Mouse (Mus musculus) retina, postnatal 1 day (tissue): ENCODE measurements at regions not wholly inside any gene's neighbourhood (a gene's known extent, or its start where the extent isn't known, plus 50 kb on each side); places are given as distances from the start of the nearest gene placed in this dataset.
A peak's percentile ranks its signal among the peaks of the same experiment; 100 is the strongest.
"Not testable (repeated sequence)": the region's sequence is repeated elsewhere in the genome, so short reads cannot be mapped to it uniquely, and the experiment has no call there.

Experiments
- DNase-seq: peaks from one replicate; pipeline ENCODE4 v3.0.0-alpha.2; 2012

- DNase-seq = no peak
These were observed 99.4 kb upstream of the Mrps10 start for GRCm38 (mm10) chr17:47269053-47269891.

GRCm38 (mm10) chr17:47267843-47268242 lies 100.8 kb upstream of the Mrps10 start:
- DNase-seq = no peak

- no peak for DNase-seq
These were observed 101.6 kb upstream of the Mrps10 start for GRCm38 (mm10) chr17:47267076-47267475.

GRCm38 (mm10) chr17:47266335-47266734 lies 102.4 kb upstream of the Mrps10 start:
- no peak for DNase-seq

- DNase-seq = no peak
These were observed 105.7 kb upstream of the Mrps10 start for GRCm38 (mm10) chr17:47262986-47263385.

GRCm38 (mm10) chr17:47262141-47262540 lies 106.5 kb upstream of the Mrps10 start:
- no peak for DNase-seq

- DNase-seq = no peak
These were observed 107.7 kb upstream of the Mrps10 start for GRCm38 (mm10) chr17:47260976-47261375.

GRCm38 (mm10) chr17:47258296-47258695 lies 110.4 kb upstream of the Mrps10 start:
- DNase-seq = no peak

- DNase-seq = no peak
These were observed 113.5 kb upstream of the Mrps10 start for GRCm38 (mm10) chr17:47255209-47255608.

GRCm38 (mm10) chr17:47254026-47254425 lies 114.7 kb upstream of the Mrps10 start:
- peak; percentile 46 for DNase-seq

GRCm38 (mm10) chr17:47250001-47250400 lies 118.7 kb upstream of the Mrps10 start:
- no peak for DNase-seq

- peak; percentile 77 for DNase-seq
These were observed 119.5 kb upstream of the Mrps10 start for GRCm38 (mm10) chr17:47249176-47249575.

- DNase-seq = no peak
These were observed 120.6 kb upstream of the Mrps10 start for GRCm38 (mm10) chr17:47248053-47248452.

- DNase-seq = no peak
These were observed 121.2 kb upstream of the Mrps10 start for GRCm38 (mm10) chr17:47247516-47247915.

GRCm38 (mm10) chr17:47246605-47247004 lies 122.1 kb upstream of the Mrps10 start:
- no peak for DNase-seq

- DNase-seq = peak; percentile 21
These were observed 123.1 kb upstream of the Mrps10 start for GRCm38 (mm10) chr17:47245635-47246034.

- no peak for DNase-seq
These were observed 129.6 kb upstream of the Mrps10 start for GRCm38 (mm10) chr17:47239086-47239485.

GRCm38 (mm10) chr17:47237881-47238280 lies 130.8 kb upstream of the Mrps10 start:
- not testable (repeated sequence) for DNase-seq

- no peak for DNase-seq
These were observed 134.3 kb upstream of the Mrps10 start for GRCm38 (mm10) chr17:47234343-47234742.

- no peak for DNase-seq
These were observed 135.5 kb upstream of the Mrps10 start for GRCm38 (mm10) chr17:47233003-47233678.

GRCm38 (mm10) chr17:47230715-47231114 lies 138.0 kb upstream of the Mrps10 start:
- DNase-seq = peak; percentile 26

GRCm38 (mm10) chr17:47226391-47226790 lies 142.3 kb upstream of the Mrps10 start:
- DNase-seq = no peak

GRCm38 (mm10) chr17:47225306-47226269 lies 143.1 kb upstream of the Mrps10 start:
- peak; percentile 24 for DNase-seq
